Mouse (Mus musculus): ENCODE measurements at regions not wholly inside any gene's neighbourhood (a gene's known extent, or its start where the extent isn't known, plus 50 kb on each side); places are given as distances from the start of the nearest gene placed in this dataset.
"Not testable (repeated sequence)": the region's sequence is repeated elsewhere in the genome, so short reads cannot be mapped to it uniquely, and the experiment has no call there.

DNA sequence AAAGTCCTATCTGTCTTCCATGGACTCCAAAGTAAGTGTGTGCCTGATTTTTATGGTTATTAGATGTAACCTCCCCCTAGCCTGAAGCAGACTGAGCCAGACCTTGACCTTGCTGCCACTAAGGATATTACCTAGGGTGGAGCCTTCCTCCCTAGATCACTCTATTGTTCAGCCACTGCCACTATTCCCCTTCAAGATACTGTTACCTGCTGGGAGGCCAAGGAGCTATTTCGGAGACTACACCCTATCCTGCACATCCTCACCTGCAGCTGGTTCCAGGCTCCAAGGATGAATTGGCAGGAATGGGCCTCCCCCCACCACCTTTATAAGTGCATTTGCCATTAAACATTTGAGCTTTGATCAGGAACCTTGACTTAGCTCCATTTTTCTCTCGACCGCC lies 769.4 kb downstream of the Efna5 start:
- not testable (repeated sequence) for TF ChIP-seq CTCF (IDR thresholded peaks at IDR 0.05; ENCODE audit: control insufficient read depth, insufficient read depth, insufficient read length); MAX (IDR thresholded peaks at IDR 0.05); USF1 (IDR thresholded peaks at IDR 0.05; ENCODE audit: low read depth); MYOG (IDR thresholded peaks at IDR 0.05; ENCODE audit: control insufficient read depth, extremely low read depth, insufficient read length); MYOD1 (IDR thresholded peaks at IDR 0.05; ENCODE audit: control insufficient read depth, insufficient read length, low read depth); CEBPB (IDR thresholded peaks at IDR 0.05; ENCODE audit: low read depth); FOSL1 (IDR thresholded peaks at IDR 0.05; ENCODE audit: insufficient read depth, low read length, poor library complexity, severe bottlenecking)
